Mouse (Mus musculus): ENCODE data around the gene Proca1.

Proca1 gene

DNA sequence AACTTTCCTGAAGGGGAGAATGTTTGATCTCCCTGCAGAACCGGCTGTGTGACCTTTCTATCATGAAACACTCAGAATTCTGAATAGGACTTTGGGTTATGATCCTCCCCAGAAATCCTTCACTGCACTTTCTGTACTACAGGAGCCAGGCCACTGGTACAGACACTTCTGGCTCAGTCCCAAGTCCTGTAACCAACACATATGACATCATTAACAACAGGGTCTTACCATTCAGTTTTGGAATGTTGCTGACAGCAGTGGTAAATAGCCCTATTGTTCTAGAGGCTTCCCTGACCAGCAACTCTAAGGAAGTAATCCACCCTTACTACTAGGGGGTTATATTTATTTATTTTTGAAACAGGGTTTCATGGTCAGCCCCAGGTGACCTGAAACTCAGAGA, at the start of gene Proca1:
Gene Proca1 (plus strand): TSS at position 280 of the 400 bp plus-strand sequence.
- no peak for DNase-seq (ENCODE audit: low spot score)

DNA sequence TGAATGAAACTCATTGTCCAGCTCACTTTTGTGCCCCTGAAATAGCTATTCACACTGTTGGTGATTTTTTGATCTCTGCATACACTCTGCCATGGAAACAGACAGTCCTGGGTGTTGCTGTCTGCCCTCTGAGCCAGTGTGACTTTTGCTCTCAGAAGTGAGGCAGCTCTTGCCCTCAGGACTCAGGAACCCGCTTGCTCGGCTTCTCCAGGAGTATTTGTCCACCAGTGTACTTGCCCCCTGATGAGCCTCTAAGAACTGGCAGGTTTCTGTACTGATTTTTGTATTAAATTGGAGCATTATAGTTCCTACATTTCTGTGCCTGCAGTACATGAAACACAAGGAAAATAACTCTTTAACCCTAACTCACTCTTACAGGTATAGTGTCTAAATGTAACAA, 49.7 kb upstream of the Proca1 start:
- DNase-seq (ENCODE audit: low spot score) = no peak

DNA sequence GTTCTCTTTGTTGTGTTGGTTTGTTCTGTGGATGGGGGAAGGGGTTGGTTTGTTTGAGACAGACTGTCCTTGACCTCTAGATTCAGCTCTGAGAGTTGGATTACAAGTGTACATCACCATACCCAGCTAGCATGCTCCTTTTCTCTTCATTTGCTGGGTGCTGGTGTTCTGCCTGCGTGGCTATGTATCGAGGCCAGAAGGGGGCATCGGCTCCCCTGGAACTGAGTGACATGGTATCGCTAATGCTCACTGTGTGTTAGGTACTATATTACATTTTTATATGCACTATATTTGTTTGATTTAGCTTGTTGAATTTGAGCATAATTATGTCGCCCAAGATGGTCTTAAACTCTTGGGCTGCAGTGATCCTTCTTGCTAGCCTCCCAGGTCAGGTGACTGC, 47.0 kb upstream of the Proca1 start:
- DNase-seq (ENCODE audit: low spot score) = no peak

GRCm38 (mm10) chr11:78146707-78147543, 46.3 kb upstream of the Proca1 start:
- no peak for DNase-seq (ENCODE audit: low spot score)

DNA sequence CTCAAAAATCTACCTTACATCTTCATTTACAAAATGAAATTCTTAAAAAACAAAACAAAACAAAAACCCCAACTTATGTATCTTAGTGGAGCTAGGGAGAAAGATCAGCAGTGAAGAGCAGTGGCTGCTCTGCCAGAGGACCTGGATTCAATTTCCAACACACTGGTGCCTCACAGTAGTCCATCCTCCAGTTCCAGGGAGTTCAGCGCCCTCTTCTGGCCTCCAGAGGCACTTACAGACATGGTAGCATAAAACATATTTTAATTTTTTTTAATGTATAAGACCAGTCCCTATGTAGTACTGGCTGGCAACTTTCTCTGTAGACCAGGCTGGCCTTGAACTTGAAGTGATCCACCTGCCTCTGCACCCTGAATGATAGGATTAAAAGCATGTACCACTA, 42.0 kb upstream of the Proca1 start:
- DNase-seq (ENCODE audit: low spot score) = peak; percentile 54

DNA sequence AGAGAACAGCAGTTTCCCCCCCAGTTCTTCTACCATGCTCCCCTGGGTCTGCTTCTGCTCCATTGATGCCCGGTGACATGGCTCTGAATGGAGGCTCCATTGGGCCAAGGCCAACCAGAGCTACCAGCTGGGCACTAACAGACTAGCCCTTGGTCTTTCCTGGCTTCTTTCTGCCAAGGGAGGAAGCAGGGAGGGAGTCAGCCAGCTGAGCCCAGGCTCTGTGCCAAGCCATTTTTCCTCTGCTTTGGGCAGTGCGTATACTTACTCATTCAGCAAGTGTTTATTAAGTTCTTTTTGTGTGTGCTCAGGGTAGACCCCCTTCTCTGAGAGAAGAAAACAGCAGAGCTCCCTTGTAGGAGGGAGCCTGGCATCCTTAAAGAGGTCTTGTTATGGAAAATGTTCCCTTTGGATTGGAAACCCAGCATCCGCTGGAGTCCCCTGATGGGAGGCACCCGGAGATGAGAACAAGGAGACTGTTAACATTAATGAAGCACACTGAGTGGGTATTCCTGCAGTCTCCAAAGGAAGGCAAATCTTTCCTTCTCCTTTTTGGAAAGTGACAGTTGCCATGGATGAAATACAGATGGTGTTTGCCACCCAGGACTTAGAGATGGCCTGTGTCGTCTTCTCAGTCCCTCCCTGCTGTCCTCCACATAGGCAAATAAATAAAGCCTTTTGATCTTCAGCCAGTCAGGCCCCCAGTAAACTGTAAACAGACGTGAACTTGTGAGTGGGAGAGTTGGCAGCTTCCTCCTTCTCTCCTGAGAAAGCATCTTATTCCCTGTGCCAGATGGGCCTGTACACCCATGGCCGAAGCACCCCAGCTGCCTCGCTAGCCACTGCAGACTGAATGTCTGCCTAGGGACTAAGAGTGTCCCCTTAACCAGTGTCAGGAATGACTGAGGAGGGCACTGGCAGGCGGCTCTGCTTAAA, 40.6 kb upstream of the Proca1 start:
- DNase-seq (ENCODE audit: low spot score) = peak; percentile 75

DNA sequence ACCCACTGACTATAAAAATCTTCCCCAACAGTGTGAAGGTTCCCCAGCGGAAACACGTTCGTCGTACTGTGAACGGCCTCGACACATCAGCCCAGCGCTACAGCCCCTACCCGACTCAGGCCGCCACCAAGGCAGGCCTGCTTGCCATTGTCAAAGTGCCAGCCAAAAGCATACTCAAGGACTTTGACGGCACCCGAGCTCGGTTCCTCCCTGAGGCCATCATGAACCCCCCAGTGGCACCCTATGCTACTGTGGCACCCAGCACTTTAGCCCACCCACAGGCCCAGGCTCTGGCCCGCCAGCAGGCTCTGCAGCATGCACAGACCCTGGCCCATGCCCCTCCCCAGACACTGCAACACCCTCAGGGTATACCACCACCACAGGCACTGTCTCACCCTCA, 39.4 kb upstream of the Proca1 start:
- DNase-seq (ENCODE audit: low spot score) = peak; percentile 45

DNA sequence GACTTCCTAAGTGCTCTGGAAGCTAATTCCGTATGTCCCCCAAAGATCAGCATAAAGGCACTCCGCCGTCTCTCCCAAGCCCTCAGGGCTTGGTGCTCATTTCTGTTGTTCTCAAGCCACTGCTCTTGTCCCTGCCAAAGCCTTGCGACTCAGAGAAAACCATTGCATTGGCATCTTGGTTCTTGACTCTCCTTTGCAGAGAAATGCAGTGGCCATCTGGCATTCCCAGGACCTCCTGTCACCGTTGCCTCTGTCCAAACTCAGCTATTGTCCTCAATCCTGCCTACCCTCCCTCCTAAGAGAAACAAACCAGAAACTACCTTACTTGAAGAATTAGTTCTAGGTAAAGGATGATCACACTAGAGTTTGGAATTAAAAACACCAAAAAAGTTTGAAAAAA, 37.5 kb upstream of the Proca1 start:
- DNase-seq (ENCODE audit: low spot score) = peak; percentile 34

- DNase-seq (ENCODE audit: low spot score) = peak; percentile 30
Observed at GRCm38 (mm10) chr11:78156156-78156699, 37.0 kb upstream of the Proca1 start.

GRCm38 (mm10) chr11:78159096-78159495, 34.1 kb upstream of the Proca1 start:
- DNase-seq (ENCODE audit: low spot score) = peak; percentile 79

DNA sequence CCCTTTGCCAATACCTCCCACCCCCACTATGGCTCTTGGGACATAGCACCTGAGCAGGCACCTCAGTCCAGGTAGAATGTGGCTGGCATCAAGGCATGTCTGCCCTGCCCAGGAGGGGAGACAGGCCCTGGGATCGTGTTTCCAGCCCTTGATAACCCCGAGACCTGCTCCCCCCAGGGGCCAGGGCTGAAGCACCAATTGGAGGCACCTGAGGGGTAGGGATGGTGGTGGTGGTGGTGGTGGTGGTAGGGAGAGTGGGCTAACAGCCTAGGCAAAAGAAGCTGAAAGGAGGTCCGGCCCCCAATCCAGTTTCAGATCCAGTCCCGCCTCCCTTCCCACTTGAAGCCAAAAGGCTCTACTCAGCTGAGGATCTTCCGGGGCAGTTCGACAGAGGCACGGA, 33.6 kb upstream of the Proca1 start:
- peak; percentile 46 for DNase-seq (ENCODE audit: low spot score)

GRCm38 (mm10) chr11:78160171-78160570, 33.0 kb upstream of the Proca1 start:
- no peak for DNase-seq (ENCODE audit: low spot score)

DNA sequence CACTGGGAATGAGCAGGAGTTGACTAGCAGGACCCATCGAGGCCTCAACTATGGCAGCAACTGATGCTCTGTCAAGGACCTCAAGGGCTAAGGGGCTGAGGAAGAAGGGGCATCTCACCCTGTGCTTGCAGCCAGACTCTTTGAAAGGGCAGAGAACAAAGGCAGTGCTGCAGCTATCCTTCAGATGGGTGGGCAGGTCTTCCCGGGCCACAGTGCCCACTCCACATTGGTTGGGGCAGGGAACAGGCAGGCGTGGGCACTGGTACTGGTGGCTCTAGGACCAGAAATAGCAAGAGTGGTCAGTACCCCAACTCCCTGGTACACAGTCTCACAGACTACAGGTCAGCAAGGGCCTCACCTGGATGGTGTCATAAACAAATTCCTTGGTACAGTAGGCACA, 32.5 kb upstream of the Proca1 start:
- DNase-seq (ENCODE audit: low spot score) = no peak

- DNase-seq (ENCODE audit: low spot score) = no peak
Observed at GRCm38 (mm10) chr11:78161169-78161568, 32.0 kb upstream of the Proca1 start.

DNA sequence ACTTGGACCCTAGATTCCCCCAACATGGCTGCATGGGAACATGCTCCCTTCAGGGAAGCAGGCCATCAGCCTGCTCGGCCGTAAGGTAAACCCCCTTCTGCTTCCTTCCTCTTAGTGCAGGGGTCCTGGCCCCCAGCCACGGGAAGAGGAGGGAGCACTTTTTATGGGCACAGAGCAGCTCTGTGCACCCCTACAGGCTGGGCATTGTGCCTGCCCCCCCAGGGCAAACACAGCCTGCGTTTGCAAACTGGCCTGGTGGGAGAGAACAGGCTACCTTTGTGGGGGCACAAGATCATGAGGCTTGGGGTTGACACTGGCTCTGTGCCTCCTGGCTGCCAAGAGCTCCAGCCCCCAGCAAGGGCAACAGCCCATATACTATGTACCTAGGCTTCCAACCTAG, 31.2 kb upstream of the Proca1 start:
- DNase-seq (ENCODE audit: low spot score) = no peak

DNA sequence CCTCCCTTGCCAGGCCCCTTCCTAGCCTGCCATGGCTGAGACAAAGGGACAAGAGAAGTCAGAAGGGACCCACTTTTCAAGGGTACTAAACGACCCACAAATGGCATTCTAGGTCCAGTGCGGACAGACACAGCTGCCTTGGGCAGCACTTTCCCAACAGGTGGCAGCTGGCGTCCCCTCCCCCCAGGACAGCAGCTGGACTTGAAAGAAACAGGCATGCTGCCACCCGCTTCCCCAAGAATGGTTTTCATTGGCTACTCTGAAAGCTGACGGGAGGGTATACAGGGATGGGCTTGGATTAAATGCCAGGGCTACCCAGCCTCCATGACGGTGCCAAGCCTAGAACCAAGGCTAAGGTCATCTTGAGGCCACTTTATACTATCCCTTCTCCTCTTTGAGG, 30.7 kb upstream of the Proca1 start:
- DNase-seq (ENCODE audit: low spot score) = no peak

DNA sequence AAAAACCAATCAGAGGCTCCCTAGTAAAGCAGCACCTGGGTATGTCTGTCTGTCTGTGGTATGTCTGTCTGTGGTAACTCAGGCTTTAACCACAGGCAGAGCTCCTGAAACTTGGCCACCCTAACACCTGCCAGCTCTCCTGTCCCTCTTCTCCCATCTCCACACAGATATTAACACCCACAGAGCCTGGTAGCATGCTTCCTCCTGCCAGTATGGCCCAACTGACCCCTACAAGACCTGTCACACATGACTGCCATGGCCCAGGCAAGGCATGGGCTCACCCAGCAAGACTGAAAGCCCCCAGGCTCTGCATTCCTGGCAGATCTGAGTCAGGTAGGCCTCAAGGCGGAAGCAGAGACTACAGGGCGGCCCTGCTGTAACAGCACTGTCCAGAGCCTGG, 30.1 kb upstream of the Proca1 start:
- DNase-seq (ENCODE audit: low spot score) = no peak

DNA sequence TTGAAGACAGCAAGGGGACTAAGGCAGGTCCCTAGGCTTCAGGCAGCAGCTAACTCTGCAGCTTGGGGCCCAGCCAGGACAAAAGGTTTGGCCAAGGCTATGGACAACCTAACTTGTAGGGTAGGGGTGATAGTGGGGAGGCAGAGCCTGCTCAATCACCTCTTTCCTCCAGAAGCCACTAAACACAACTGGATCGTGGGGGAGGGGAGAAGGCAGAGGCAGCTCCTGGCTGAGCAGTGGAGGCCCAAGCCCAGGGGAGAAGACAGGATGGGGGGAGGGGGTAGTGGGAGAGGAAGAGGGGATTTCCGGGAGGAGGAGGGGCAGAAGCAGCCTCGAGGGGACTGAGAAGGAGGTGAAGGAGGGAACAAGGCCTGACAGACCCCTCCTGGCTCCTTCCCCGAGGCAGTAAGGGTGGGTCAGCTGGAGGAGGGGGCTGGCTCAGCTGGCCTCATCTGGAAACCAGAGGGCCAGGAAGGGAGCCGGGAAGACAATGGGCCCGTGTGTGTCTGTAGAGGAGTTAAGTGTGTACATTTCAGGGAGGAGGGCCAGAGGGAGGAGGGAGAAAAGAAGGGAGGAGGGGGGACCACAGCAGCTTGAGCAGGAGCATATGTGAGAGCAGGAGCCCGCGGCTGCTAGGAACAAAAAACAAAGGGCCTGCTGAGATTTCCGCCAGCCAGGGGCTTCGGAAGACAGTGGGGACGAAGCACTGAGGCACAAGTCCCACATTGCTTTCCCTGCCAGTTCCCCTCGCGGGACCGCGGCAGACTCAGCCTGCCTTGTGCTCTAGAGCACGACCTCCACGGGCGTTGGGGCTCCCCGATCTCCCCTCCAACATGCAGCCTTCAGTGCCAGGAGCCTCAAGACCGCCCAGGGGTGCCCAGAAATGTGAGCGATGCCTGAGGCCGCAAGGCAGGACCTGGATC, 29.2 kb upstream of the Proca1 start:
- DNase-seq (ENCODE audit: low spot score) = peak; percentile 81

- no peak for DNase-seq (ENCODE audit: low spot score)
Observed at GRCm38 (mm10) chr11:78164604-78164923, 28.6 kb upstream of the Proca1 start.

DNA sequence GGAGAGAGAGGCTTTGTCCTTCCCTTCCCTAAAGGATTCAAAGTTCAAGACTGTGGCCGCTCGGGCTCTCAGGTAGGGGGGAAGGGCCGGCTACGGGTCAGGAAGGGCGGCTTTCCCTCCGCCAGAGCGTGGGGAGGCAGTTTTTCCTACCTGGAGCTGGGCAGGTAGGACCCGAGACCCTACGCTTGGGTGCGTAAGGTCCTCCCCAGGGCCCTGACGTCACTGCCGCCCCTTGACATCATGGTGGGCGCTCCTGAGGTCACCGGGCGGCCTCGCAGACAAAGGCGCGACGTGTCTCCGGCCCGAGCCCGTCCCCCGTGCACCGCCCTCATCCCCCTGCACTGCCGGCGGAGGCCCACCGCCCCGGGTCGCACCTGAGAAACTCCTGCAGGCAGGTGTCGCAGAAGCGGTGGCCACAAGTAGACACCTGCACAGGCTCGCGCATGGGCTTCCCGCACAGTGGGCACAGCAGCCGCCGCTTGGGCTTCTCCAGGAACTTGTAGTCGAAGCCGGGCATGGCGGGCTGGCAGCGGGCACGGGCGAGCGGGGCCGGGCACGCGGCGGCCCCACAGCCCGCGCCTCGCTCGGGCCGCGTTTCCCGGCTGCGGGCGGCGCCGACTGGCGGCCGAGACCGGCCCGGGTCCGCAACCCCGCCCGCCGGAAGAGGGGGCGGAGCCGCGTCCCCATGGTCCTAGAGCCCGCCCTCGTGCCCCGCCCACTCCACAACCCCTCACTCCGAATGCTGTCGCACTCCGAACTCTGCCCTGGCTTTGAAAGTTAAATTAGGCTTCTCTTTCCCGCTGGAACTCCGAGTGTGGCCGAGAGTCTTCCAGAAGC, 28.1 kb upstream of the Proca1 start, which contains the start of gene Traf4:
Gene Traf4 (minus strand): TSS at position 666 of the 837 bp plus-strand sequence.
- DNase-seq (ENCODE audit: low spot score) = peak; percentile 95

GRCm38 (mm10) chr11:78165761-78166109, 27.5 kb upstream of the Proca1 start:
- DNase-seq (ENCODE audit: low spot score) = peak; percentile 73
